ENCODE assay signal across 7 mouse cellular contexts in genomic region chr9:114843634-114844016, GRCm38 (mm10). TPM values are rescaled to one million over a fixed set of nuclear protein-coding genes. Genes with fewer than 3 reads are reported as not detected.
A peak's percentile ranks its signal among the peaks of the same experiment; 100 is the strongest.
DNase-seq lines count a peak whose midpoint lies in the region; ATAC-seq and TF ChIP-seq lines count a peak whose summit lies in the region.

No protein-coding gene starts in this region.

- no peak overlapping the region for H3K27ac ChIP-seq in ES-E14 (ENCODE audit: insufficient read depth, low read depth, low read length, poor library complexity, severe bottlenecking)
- peak overlapping the region; percentile 58 for H3K27ac ChIP-seq in heart, embryonic 16.5 days (ENCODE audit: low read length)
- no peak overlapping the region for H3K27ac ChIP-seq in small intestine, adult 2 months (ENCODE audit: insufficient read depth, low read depth, low read length)

- no peak for TF ChIP-seq POLR2A in small intestine, adult 2 months (IDR thresholded peaks at IDR 0.05; ENCODE audit: low read depth, low read length)

- DNase-seq in CD4-positive helper T cell, adult 2 months (ENCODE audit: low read depth, low spot score): peak; percentile 21
- no peak for DNase-seq in ES-E14 (ENCODE audit: low read depth, low spot score)
- DNase-seq in embryo, embryonic 11 days: peak; percentile 73
- peak; percentile 78 for DNase-seq in kidney, postnatal 14 days
- peak; percentile 57 for DNase-seq in lung, postnatal 25 days (ENCODE audit: low spot score)

- peak overlapping the region; percentile 77 to 81 for H3K4me3 ChIP-seq in ES-E14 (ENCODE audit: insufficient read depth in 1 of 2, low read depth in 1 of 2, low read length in 2 of 2, poor library complexity in 1 of 2, severe bottlenecking in 1 of 2)
- H3K4me3 ChIP-seq in heart, embryonic 16.5 days (ENCODE audit: low read length): peak overlapping the region; percentile 81
- peak overlapping the region; percentile 68 for H3K4me3 ChIP-seq in small intestine, adult 2 months (ENCODE audit: low read depth, low read length)

- H3K36me3 ChIP-seq in ES-E14 (ENCODE audit: control insufficient read depth, insufficient read depth, low read length, poor library complexity, severe bottlenecking): no peaks in the 10 kb centered on the region
- H3K36me3 ChIP-seq in heart, embryonic 16.5 days (ENCODE audit: control insufficient read depth, insufficient read depth): no peaks in the 10 kb centered on the region
- no peaks in the 10 kb centered on the region for H3K36me3 ChIP-seq in small intestine, adult 2 months (ENCODE audit: control insufficient read depth, insufficient read depth, low read length)

- in situ Hi-C loops in ES-E14 (cut with MboI; ENCODE audit: low sequenced_read_pairs in 2 of 2, unreplicated experiment in 2 of 2): no loop called here

- peaks cover 0 to 7% of the 10 kb centered on the region in 2 experiments; a peak in 1 of 4 replicates for H3K4me1 ChIP-seq in ES-E14 (ENCODE audit: control insufficient read depth in 2 of 2, insufficient read depth in 2 of 2, low read length in 2 of 2, poor library complexity in 1 of 2)
- peaks cover 4% of the 10 kb centered on the region; the same call in 1 of the 2 replicates for H3K4me1 ChIP-seq in heart, embryonic 16.5 days (ENCODE audit: control insufficient read depth, insufficient read depth, low read length)
- peaks cover 7% of the 10 kb centered on the region; the same call in 1 of the 2 replicates for H3K4me1 ChIP-seq in small intestine, adult 2 months (ENCODE audit: control insufficient read depth, insufficient read depth, insufficient read length, low read length)

- peaks cover 2% of the 10 kb centered on the region; the same call in 1 of the 2 replicates for H3K27me3 ChIP-seq in heart, embryonic 16.5 days (ENCODE audit: control insufficient read depth, insufficient read depth, low read length)
- H3K27me3 ChIP-seq in small intestine, adult 2 months (ENCODE audit: control insufficient read depth, insufficient read depth, low read length): peaks cover 8% of the 10 kb centered on the region

- H3K9ac ChIP-seq in ES-E14 (ENCODE audit: insufficient read depth, low read depth, low read length, poor library complexity, severe bottlenecking): peak overlapping the region; percentile 73
- H3K9ac ChIP-seq in heart, embryonic 16.5 days (ENCODE audit: low read length): peak overlapping the region; percentile 81

- under 1% methylated on average over 40 of the region's 40 CpGs for WGBS in heart, embryonic 16.5 days
- WGBS in small intestine, adult 2 months: under 1% methylated on average over 40 of the region's 40 CpGs

- peak; percentile 44; the same call in 1 of the 2 replicates for ATAC-seq in heart, embryonic 16.5 days (replicated peaks; ENCODE audit: extremely low read depth, insufficient read depth, low FRiP score)

- H3K4me2 ChIP-seq in heart, embryonic 16.5 days (ENCODE audit: low read depth, low read length): peak overlapping the region; percentile 98

- no peaks in the 10 kb centered on the region for H3K9me3 ChIP-seq in ES-E14 (ENCODE audit: control insufficient read depth, insufficient read depth, low read depth, low read length)
- no peaks in the 10 kb centered on the region for H3K9me3 ChIP-seq in heart, embryonic 16.5 days (replicated peaks; ENCODE audit: control insufficient read depth, low read length)

- TF ChIP-seq CTCF in small intestine, adult 2 months (IDR thresholded peaks at IDR 0.05; ENCODE audit: extremely low read depth, insufficient read length, insufficient replicate concordance, low read depth, low read length): no peak

TF ChIP-seq in ES-E14, 5 proteins besides CTCF, POLR2A, EP300 and RAD21:
- TF ChIP-seq ZC3H11A (IDR thresholded peaks at IDR 0.05; ENCODE audit: borderline replicate concordance, low read depth, low read length): no peak
- TF ChIP-seq MAFK (IDR thresholded peaks at IDR 0.05; ENCODE audit: insufficient read depth, low read depth, low read length): no peak
- TF ChIP-seq HCFC1 (IDR thresholded peaks at IDR 0.05; ENCODE audit: borderline replicate concordance, insufficient read depth, low read length): no peak
- no peak for TF ChIP-seq ZNF384 (IDR thresholded peaks at IDR 0.05; ENCODE audit: low read depth, low read length)
- TF ChIP-seq CHD2 (IDR thresholded peaks at IDR 0.05; ENCODE audit: low read depth, low read length): no peak

RNA-seq across cellular contexts. Expression of gene Cmtm8, which starts 0.3 kb away (rescaled TPM):
- 1.8 and 2.2 TPM in 2 replicates for total RNA-seq in ES-E14 (2012; rRNA removed)
- polyA plus RNA-seq in heart, embryonic 16.5 days (2015; fragmentation: Nextera tagmentation; extraction: Ambion mirVana): 16.0 and 25.0 TPM in 2 replicates
- polyA plus RNA-seq in small intestine, adult 2 months (2012; rRNA removed): 2.9 and 25.7 TPM in 2 replicates
